35 mouse cellular contexts compared by ENCODE assay signal in genomic region chr7:134431681-134432080, GRCm38 (mm10). TPM values are rescaled to one million over a fixed set of nuclear protein-coding genes. Genes with fewer than 3 reads are reported as not detected.
"Had no signal": no experiment of that assay in that cellular context is flagged by ENCODE, and none has a peak within 500 bp of the region (broad histone marks: within the 10 kb centered on the region; RNA-seq: fewer than 3 reads in every experiment).

No protein-coding gene starts in this region.

- H3K4me3 ChIP-seq: heart, adult 2 months; heart, embryonic 12.5 days; heart, embryonic 13.5 days; heart, embryonic 15.5 days; hindbrain, embryonic 10.5 days; hindbrain, embryonic 12.5 days; hindbrain, embryonic 13.5 days; hindbrain, embryonic 15.5 days; kidney, embryonic 15.5 days; layer of hippocampus, adult 2 months; left cerebral cortex, adult 2 months had no signal

- H3K4me1 ChIP-seq: hindbrain, embryonic 10.5 days; hindbrain, embryonic 12.5 days; hindbrain, embryonic 13.5 days; hindbrain, embryonic 15.5 days; kidney, embryonic 15.5 days had no signal

- DNase-seq: heart, adult 2 months; heart, postnatal 10 days; heart, postnatal 14 days; heart, postnatal 4 days; kidney, adult 11 months; kidney, adult 18-20 months; kidney, adult 2 months; kidney, adult 8-10 months; kidney, adult 9 months; kidney, postnatal 10 days; kidney, postnatal 14 days; kidney, postnatal 25 days; kidney, postnatal 36 days; kidney, postnatal 4 days; layer of hippocampus, adult 9-11 months; layer of hippocampus, postnatal 36 days had no signal

- H3K27ac ChIP-seq: heart, adult 2 months; heart, embryonic 13.5 days; heart, embryonic 15.5 days; hindbrain, embryonic 10.5 days; hindbrain, embryonic 12.5 days; hindbrain, embryonic 13.5 days; hindbrain, embryonic 14.5 days; hindbrain, embryonic 15.5 days; hindbrain, postnatal 0 days; kidney, embryonic 15.5 days; kidney, postnatal 0 days; layer of hippocampus, adult 2 months; left cerebral cortex, adult 2 months had no signal

- H3K9me3 ChIP-seq: heart, embryonic 12.5 days; heart, embryonic 13.5 days; heart, embryonic 15.5 days; hindbrain, embryonic 10.5 days; hindbrain, embryonic 12.5 days; hindbrain, embryonic 13.5 days; hindbrain, embryonic 15.5 days; kidney, embryonic 15.5 days had no signal

- ATAC-seq: hindbrain, embryonic 16.5 days; hindbrain, postnatal 0 days; inflammation-experienced regulatory T-cells, adult 6 months; intestine, embryonic 16.5 days; intestine, postnatal 0 days had no signal

- H3K27me3 ChIP-seq: heart, embryonic 12.5 days; heart, embryonic 13.5 days; heart, embryonic 15.5 days; hindbrain, embryonic 12.5 days; hindbrain, embryonic 13.5 days; hindbrain, embryonic 15.5 days; kidney, embryonic 15.5 days had no signal

- H3K36me3 ChIP-seq: heart, embryonic 12.5 days; heart, embryonic 13.5 days; heart, embryonic 15.5 days; hindbrain, embryonic 10.5 days; hindbrain, embryonic 12.5 days; hindbrain, embryonic 13.5 days; hindbrain, embryonic 15.5 days; kidney, embryonic 15.5 days had no signal

- H3K4me2 ChIP-seq: heart, embryonic 11.5 days; heart, embryonic 12.5 days; heart, embryonic 13.5 days; heart, embryonic 15.5 days; hindbrain, embryonic 12.5 days; hindbrain, embryonic 13.5 days; hindbrain, embryonic 14.5 days; hindbrain, embryonic 15.5 days; kidney, embryonic 15.5 days had no signal

- H3K9ac ChIP-seq: heart, embryonic 12.5 days; heart, embryonic 13.5 days; heart, embryonic 15.5 days; hindbrain, embryonic 12.5 days; hindbrain, embryonic 13.5 days; hindbrain, embryonic 14.5 days; hindbrain, embryonic 15.5 days; kidney, embryonic 15.5 days had no signal

RNA-seq across cellular contexts. Expression of gene D7Ertd443e, which starts 46.2 kb away (rescaled TPM):
- polyA plus RNA-seq: inflammation-experienced regulatory T-cells, adult 6 months; intestine, embryonic 16.5 days; intestine, postnatal 0 days; large intestine, adult 2 months had no signal
